Mouse (Mus musculus): ENCODE measurements at regions not wholly inside any gene's neighbourhood (a gene's known extent, or its start where the extent isn't known, plus 50 kb on each side); places are given as distances from the start of the nearest gene placed in this dataset.

- no peak for DNase-seq (ENCODE audit: low read depth, low spot score)
These were observed 321.3 kb upstream of the Jag1 start for GRCm38 (mm10) chr2:137437741-137438140.

GRCm38 (mm10) chr2:137436161-137436560 lies 319.7 kb upstream of the Jag1 start:
- DNase-seq (ENCODE audit: low read depth, low spot score): no peak

DNA sequence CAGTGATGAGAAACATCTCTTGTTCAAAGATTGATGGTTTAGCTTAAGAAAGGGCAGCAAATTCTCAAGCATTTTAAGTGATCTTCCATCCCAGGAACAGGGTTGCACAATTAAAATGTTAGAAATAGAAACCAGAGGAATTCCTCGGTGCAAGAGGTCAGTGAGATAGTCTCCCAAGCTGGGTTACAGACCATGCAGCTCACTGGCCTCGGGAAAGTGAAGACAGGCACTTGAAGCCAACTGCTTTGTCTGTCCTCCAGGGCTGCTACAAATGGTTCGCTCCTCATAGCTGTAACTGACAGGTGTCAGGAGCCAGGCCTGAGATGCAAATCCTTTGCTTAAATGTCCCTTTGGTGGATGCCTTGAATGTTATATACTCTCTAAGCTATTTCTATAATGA lies 306.2 kb upstream of the Jag1 start:
- no peak for DNase-seq (ENCODE audit: low read depth, low spot score)

- DNase-seq (ENCODE audit: low read depth, low spot score): no peak
These were observed 303.2 kb upstream of the Jag1 start for GRCm38 (mm10) chr2:137419678-137420077.

DNA sequence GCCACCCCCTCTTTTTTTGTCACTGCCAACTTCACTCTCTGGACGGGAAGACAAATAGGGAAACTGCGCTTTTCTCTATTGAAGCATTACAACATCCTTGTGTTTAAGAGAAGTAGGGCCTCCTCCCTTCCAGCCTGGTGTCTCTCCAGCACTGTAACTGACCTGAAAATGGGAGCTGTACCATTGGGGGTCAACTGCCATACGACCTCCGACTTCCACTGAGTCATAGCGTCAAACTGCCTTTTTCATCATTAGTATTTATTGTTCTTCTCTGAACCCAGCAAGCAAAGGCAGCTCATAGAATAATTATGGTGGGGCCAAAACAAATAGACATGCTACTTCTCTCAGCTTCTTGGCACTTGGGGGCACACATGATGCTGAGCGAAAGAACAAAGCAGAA lies 301.2 kb upstream of the Jag1 start:
- DNase-seq (ENCODE audit: low read depth, low spot score): no peak

DNA sequence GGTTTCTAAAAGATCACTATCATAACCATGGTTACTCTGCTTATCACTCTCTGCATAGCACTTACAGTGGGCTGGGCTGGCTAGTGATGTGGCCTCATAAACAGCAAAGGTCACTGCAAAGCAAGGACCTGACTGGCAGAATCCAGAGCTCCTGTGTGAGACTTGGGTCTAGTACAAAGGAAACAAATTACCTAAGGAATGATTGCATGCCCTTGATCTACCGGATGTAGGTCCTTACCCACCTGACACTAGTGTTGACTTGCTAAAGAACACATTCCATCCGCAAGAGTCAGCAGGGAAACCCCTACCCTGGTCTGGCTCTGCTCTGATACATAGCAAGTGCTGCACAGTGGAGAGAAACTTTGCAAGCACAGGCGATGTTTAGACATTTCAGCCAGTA lies 297.0 kb upstream of the Jag1 start:
- peak; percentile 2 for DNase-seq (ENCODE audit: low read depth, low spot score)

- DNase-seq (ENCODE audit: low read depth, low spot score): no peak
These were observed 293.2 kb upstream of the Jag1 start for GRCm38 (mm10) chr2:137409611-137410010.

DNA sequence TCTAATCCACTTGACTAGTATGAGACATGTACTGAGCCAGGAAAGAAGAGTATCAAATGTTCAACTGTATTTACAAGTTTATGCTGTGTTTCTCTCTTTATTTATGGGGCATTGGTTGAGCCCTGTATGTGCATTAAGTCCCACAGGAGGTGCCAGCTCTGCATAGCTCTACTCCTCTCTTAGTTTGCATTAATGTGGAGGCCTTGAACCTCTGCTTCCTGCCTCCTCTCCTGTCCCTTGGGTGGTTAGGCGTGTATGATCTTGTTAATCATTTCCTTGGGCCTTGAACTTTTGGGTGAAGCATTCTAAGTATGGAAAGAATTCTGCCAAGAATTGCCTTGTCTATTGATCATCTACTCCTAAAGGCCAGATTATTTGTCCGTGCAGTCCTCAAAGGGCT lies 291.9 kb upstream of the Jag1 start:
- DNase-seq (ENCODE audit: low read depth, low spot score): no peak

DNA sequence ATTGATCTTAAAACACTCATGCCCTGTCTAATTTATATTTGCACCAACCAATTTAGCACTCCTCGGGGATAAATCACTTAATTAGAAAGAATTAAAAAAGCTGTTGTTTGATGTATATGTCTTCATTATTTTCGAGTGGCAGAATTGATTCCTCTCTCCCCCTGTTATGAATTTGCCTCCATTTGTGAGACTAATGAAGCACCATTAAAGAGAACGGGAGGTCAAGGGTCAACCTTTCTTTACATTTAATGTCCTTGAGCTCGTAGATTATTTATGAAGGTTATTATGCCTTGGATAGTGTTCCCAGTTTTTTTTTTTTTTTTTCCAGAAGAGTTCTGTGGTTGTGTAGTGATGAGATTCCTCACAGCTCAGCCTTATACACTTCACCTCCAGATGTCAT lies 277.0 kb upstream of the Jag1 start:
- no peak for DNase-seq (ENCODE audit: low read depth, low spot score)

GRCm38 (mm10) chr2:137379816-137380215 lies 263.4 kb upstream of the Jag1 start:
- no peak for DNase-seq (ENCODE audit: low read depth, low spot score)

GRCm38 (mm10) chr2:137375346-137375745 lies 258.9 kb upstream of the Jag1 start:
- DNase-seq (ENCODE audit: low read depth, low spot score): no peak

- DNase-seq (ENCODE audit: low read depth, low spot score): no peak
These were observed 254.6 kb upstream of the Jag1 start for GRCm38 (mm10) chr2:137371062-137371461.

DNA sequence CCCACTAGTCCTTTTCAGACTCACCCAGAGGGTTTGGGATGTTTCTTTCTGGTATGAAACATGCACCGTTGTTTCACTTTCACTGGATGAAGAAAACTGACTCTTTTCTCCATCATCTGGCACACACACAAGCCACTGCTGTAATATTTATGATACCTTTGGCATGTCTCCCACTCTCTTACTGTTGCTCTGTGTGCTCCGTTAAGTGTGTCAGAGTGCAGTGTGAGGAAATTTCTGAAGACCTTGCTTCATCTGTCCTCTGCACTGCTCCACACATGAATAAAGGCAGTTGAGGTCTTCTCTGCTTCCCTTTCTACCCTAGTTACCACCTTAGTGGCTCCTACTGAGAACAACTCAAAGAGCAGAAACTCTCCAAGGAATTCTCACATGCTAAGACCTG lies 246.6 kb upstream of the Jag1 start:
- no peak for DNase-seq (ENCODE audit: low read depth, low spot score)

GRCm38 (mm10) chr2:137357181-137357738 lies 240.8 kb upstream of the Jag1 start:
- no peak for DNase-seq (ENCODE audit: low read depth, low spot score)

- no peak for DNase-seq (ENCODE audit: low read depth, low spot score)
These were observed 227.3 kb upstream of the Jag1 start for GRCm38 (mm10) chr2:137343736-137344135.

DNA sequence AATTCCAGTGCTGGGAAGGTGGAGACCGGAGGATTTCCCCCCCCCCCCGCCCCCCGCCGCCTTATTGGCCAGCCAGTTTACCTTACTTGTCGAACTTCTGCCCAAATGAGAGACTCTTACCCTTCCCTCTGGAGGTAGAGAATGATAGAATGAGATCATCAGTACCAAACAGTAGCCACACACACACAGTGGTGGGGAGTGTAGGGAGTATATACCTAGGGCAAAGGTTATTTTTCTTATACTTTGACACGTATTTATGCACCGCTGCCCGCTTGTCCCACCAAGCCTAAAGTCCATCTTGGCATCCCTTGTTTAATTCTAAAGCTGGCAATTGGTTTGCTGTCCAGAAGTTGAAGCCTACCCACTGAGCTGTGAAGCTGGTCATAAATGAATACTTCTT lies 213.6 kb upstream of the Jag1 start:
- no peak for DNase-seq (ENCODE audit: low read depth, low spot score)

DNA sequence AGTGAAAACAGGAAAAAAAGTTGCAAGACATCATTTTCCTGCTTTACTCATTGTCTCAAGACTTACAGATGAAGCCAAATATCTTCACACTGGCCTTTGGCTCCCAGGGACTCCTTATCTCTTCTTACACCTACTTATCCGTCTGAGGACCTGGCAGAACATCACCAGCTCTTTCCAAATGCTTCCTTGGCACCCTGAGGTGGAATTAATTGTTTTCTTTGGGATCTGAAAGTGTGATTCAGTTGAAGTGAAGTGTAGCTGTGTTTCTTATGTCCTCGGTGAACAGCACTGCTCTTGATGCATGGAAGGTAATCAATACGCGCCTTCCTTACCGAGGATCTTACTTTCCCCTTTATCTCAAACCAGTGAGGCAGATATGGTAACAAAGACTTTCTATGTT lies 207.0 kb upstream of the Jag1 start:
- no peak for DNase-seq (ENCODE audit: low read depth, low spot score)

DNA sequence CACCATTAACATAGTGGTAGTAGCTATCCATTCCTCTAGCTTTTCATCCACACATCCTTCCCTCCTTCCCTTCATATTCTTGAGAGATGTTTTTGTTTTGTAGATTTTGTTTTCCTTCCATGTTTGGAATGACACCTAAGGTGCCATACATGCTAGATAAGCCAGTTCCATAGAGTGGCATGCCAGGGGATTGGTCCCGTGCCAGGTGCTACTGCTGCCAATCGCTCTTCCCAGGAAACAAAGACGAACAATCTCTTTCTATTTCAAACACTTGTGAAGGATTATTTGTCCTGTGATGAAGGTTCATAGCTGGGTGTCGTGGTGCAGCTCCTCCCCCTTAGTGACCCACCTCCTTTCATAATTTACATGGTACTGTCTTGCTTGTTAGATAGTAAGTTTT lies 194.1 kb upstream of the Jag1 start:
- no peak for DNase-seq (ENCODE audit: low read depth, low spot score)

DNA sequence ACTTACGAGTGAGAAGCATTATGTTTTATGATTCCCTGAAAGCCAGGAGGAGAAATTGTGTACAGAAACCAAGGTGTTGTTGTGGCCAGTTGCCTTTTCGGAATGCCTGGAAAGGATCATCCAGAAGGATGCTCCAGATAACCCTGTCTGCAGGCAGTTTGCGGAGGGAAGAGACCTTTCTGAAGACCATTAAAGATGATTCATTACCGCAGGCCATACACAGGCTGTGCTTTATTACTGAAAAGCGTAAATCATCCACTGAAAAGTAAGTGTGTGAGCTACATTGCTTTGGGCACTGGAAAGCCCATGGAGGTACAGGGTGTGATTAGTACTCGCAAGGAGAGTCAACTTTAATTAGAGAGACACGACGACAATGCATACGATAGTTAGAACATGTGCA lies 191.7 kb upstream of the Jag1 start:
- DNase-seq (ENCODE audit: low read depth, low spot score): no peak

DNA sequence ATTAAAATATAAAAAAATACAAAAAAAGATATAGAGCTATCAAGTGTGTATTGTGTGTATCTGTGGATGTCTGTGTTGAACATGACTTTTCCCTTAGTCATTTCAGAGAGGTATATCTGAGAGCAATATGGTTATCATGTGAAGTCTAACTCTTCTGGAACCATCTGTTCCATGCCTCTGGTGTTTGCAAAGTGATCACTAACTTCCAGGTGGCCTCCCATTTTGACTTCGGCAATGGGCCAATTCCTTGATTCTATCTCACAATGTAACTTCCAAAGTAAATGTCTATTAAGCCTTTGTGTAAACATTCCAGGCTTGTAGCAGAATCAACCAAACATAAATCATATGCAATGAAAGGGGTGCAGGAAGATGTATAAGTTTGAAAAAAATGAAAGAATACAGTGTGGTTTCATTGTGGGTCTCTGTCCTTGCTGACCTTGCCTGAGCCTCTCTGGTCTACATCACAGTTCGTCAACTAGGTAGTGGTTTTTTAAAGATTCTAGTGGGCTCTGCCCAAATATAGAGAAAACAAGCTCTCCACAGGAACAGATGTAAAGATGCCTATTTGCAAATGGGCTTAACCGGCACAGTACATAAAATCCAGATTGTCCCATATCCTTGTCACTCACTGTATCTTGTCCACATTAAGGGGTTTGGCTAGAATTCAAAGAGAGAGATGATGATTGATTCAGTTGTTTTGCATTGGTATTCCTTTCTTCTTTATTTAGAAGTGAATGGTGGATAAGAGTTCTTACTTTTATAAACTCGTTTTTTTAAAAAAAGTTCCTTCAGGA lies 185.2 kb upstream of the Jag1 start:
- DNase-seq (ENCODE audit: low read depth, low spot score): no peak

- DNase-seq (ENCODE audit: low read depth, low spot score): no peak
These were observed 172.8 kb upstream of the Jag1 start for GRCm38 (mm10) chr2:137289231-137289630.

DNA sequence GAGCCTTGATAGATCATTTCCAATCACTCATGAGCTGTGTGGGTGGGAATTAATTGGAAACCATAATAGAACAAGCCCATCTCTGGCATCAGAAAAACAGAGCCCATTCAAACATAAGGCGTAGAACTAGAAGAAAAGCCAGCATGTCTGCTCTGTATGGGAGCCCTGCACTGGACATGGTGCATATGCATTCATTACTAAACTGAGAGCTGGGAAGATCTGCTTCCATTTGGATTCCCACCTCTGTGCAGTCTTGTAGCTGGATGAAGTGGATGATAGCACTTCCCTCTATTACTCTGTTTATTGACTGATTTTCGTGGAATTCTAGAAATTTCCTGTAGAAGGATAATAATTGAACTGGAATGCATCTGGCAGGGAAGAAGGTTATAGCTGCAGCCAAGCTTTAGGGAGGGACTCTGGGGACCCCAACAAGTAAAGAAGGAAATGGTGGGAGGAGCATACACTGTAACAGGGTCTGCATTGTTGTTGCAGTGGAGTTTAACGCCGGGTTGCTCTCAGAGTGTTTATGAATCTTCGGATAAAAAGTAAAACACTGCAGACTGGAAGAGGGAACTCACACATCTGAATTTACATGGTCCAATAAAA lies 155.2 kb upstream of the Jag1 start:
- DNase-seq (ENCODE audit: low read depth, low spot score): no peak

DNA sequence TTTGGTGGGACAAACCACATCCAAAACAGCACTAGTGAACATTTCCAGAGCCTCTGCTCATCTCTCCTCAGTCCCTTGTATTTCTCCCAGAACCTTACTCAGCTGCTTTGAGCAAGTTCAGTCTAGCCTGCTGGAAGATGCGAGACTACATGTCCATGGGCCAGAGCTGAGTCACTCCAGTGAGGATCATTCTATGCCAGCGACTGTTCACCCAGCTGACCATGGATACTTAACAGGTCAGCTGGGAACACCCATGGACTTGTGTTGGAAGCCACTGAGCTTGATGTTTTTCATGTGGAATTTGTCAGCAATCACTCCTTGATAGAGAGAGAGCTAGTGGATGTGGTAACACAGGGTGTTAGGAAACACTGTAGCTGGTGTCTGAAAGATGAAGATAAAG lies 146.5 kb upstream of the Jag1 start:
- no peak for DNase-seq (ENCODE audit: low read depth, low spot score)
